Mouse (Mus musculus): ENCODE measurements around the gene Apoh. TPM values are rescaled to one million over a fixed set of nuclear protein-coding genes. Genes with fewer than 3 reads are reported as not detected.

The Apoh gene
- polyA plus RNA-seq, 1 experiment = 0.25 TPM

DNA sequence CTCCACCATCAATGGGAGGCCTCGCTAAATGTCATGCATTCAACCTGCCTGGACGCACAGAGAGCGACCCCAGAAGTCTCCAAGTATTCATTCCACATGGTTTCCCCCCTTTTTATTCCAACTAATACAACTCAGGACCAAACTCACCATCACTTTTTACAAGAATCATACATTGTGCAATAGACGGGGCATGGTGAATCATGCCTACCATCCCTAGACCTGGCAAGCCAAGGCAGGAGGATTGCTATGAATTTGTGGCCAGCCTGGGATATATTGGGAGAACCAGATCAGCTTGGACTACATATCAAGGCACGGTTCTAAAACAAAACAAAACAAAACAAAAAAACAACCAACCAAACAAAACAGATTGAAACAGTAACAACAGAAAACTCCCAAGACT, 19.8 kb downstream of the Apoh start:
- Histone ChIP-seq H3K79me2 (ENCODE audit: control insufficient read depth, insufficient read depth) (no peaks in the 10 kb centered on the region), H3K36me3 (ENCODE audit: control insufficient read depth, insufficient read depth) (no peaks in the 10 kb centered on the region), H3K4me2 (ENCODE audit: low read depth) (no peak overlapping the region), H3K4me3 (no peak overlapping the region), H3K27me3 (ENCODE audit: control insufficient read depth, insufficient read depth, insufficient read length) (no peaks in the 10 kb centered on the region), H3ac (ENCODE audit: control insufficient read depth, insufficient read length) (no peak overlapping the region)
- TF ChIP-seq CEBPB (IDR thresholded peaks at IDR 0.05; ENCODE audit: insufficient read depth, poor library complexity, severe bottlenecking) (peak; percentile 90), USF1 (IDR thresholded peaks at IDR 0.05; ENCODE audit: low read depth) (no peak), TCF3 (IDR thresholded peaks at IDR 0.05; ENCODE audit: insufficient read length, low read depth) (no peak)

DNA sequence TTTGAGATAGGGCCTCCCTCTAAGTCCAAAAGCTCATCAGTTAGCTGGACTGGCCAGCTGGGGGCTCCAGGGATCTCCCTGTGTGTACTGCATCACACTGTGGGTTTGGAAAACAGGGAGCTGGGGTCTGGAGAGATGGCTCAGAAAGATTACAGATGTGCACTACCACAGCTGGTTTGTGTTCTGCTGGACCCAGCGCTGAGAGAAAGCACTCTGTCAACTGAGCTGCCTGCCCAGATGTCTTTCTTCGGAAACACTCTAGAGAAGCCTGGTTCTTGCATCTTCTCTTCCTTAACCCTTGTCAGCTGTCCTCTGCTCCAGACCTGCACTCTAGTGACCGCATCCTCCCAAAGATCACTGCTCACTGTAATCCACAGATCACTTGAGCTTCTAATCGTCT, 20.8 kb downstream of the Apoh start:
- Histone ChIP-seq H3K79me2 (ENCODE audit: control insufficient read depth, insufficient read depth) (no peaks in the 10 kb centered on the region), H3ac (ENCODE audit: control insufficient read depth, insufficient read length) (no peak overlapping the region), H3K27me3 (ENCODE audit: control insufficient read depth, insufficient read depth, insufficient read length) (no peaks in the 10 kb centered on the region), H3K4me3 (no peak overlapping the region), H3K36me3 (ENCODE audit: control insufficient read depth, insufficient read depth) (no peaks in the 10 kb centered on the region), H3K4me2 (ENCODE audit: low read depth) (peak overlapping the region; percentile 76)
- TF ChIP-seq TCF12 (IDR thresholded peaks at IDR 0.05; ENCODE audit: insufficient read depth, poor library complexity, severe bottlenecking) (no peak), CEBPB (IDR thresholded peaks at IDR 0.05; ENCODE audit: insufficient read depth, poor library complexity, severe bottlenecking) (no peak), TCF3 (IDR thresholded peaks at IDR 0.05; ENCODE audit: insufficient read length, low read depth) (no peak), USF1 (IDR thresholded peaks at IDR 0.05; ENCODE audit: low read depth) (no peak), SRF (IDR thresholded peaks at IDR 0.05; ENCODE audit: control insufficient read depth, insufficient read length, low read depth) (no peak), MYOG (IDR thresholded peaks at IDR 0.05; ENCODE audit: control insufficient read depth in 1 of 3, insufficient read depth in 1 of 3, insufficient read length in 2 of 3, low read depth in 2 of 3) (no peak), MAX (IDR thresholded peaks at IDR 0.05; ENCODE audit: low read depth) (no peak), REST (IDR thresholded peaks at IDR 0.05; ENCODE audit: insufficient read depth, insufficient read length) (no peak), POLR2A (IDR thresholded peaks at IDR 0.05; ENCODE audit: insufficient read length, low read depth) (no peak), MYOD1 (IDR thresholded peaks at IDR 0.05; ENCODE audit: control insufficient read depth in 1 of 3, insufficient read length in 2 of 3, low read depth in 2 of 3) (no peak), POLR2AphosphoS2 (IDR thresholded peaks at IDR 0.05; ENCODE audit: insufficient read length, low read depth) (no peak), E2F4 (IDR thresholded peaks at IDR 0.05; ENCODE audit: insufficient read depth) (no peak)

DNA sequence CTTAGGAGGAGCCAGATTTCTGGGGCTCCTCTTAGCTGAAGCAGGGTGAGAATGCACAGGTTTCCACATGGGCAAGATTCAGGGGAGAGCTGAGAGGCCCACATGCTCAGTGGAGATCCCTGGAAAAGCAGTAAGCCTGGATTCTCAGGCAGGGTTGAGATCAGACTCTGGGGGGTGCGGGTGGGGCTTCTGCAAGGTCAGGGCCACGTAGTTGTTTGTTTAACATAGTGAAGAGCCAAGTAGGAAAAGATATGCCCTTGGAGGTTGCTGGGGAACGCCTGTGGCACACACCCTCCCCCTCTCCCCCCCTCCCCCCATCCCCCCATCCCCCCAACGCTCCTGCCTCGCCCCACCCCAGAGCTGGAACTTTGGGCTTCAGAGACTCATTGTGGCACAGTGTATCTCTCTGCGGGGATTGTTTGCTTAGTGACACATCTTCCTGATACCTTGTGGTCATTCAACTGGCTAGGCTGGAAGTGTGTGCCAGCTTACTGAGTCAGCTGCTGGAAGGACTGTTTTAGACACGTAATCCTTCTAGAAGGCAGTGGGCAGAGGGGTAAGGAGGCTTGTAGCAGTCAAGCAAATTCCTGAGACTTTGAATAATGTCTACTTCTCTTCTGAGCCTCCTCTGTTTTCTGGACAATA, 21.9 kb downstream of the Apoh start:
- no peak overlapping the region for H3ac ChIP-seq (ENCODE audit: control insufficient read depth, insufficient read length)
- H3K27me3 ChIP-seq (ENCODE audit: control insufficient read depth, insufficient read depth, insufficient read length) = no peaks in the 10 kb centered on the region
- no peaks in the 10 kb centered on the region for H3K36me3 ChIP-seq (ENCODE audit: control insufficient read depth, insufficient read depth)
- peak in 1 of 3 experiments; percentile 46 for TF ChIP-seq MYOG (IDR thresholded peaks at IDR 0.05; ENCODE audit: control insufficient read depth in 1 of 3, insufficient read depth in 1 of 3, insufficient read length in 2 of 3, low read depth in 2 of 3)
- TF ChIP-seq MYOD1 (IDR thresholded peaks at IDR 0.05; ENCODE audit: control insufficient read depth in 1 of 3, insufficient read length in 2 of 3, low read depth in 2 of 3) = peak in 2 of 3 experiments; percentile 53 to 77
- no peak for TF ChIP-seq E2F4 (IDR thresholded peaks at IDR 0.05; ENCODE audit: insufficient read depth)
- no peak for TF ChIP-seq POLR2A (IDR thresholded peaks at IDR 0.05; ENCODE audit: insufficient read length, low read depth)
- no peak for TF ChIP-seq POLR2AphosphoS2 (IDR thresholded peaks at IDR 0.05; ENCODE audit: insufficient read length, low read depth)
- 0 out of 2 replicates have a peak, but pooled peaks have one; percentile 4 for TF ChIP-seq CEBPB (IDR thresholded peaks at IDR 0.05; ENCODE audit: insufficient read depth, poor library complexity, severe bottlenecking)
- TF ChIP-seq TCF3 (IDR thresholded peaks at IDR 0.05; ENCODE audit: insufficient read length, low read depth) = no peak
- no peak for TF ChIP-seq MAX (IDR thresholded peaks at IDR 0.05; ENCODE audit: low read depth)
- peak; percentile 57 for TF ChIP-seq TCF12 (IDR thresholded peaks at IDR 0.05; ENCODE audit: insufficient read depth, poor library complexity, severe bottlenecking)
- TF ChIP-seq SRF (IDR thresholded peaks at IDR 0.05; ENCODE audit: control insufficient read depth, insufficient read length, low read depth) = no peak
- no peak for TF ChIP-seq REST (IDR thresholded peaks at IDR 0.05; ENCODE audit: insufficient read depth, insufficient read length)
- H3K4me2 ChIP-seq (ENCODE audit: low read depth) = peak overlapping the region; percentile 76
- no peak overlapping the region for H3K4me3 ChIP-seq
- no peaks in the 10 kb centered on the region for H3K79me2 ChIP-seq (ENCODE audit: control insufficient read depth, insufficient read depth)

- Histone ChIP-seq H3ac (ENCODE audit: control insufficient read depth, insufficient read length) (no peak overlapping the region), H3K27me3 (ENCODE audit: control insufficient read depth, insufficient read depth, insufficient read length) (no peaks in the 10 kb centered on the region), H3K4me3 (no peak overlapping the region), H3K4me2 (ENCODE audit: low read depth) (peak overlapping the region; percentile 67), H3K36me3 (ENCODE audit: control insufficient read depth, insufficient read depth) (no peaks in the 10 kb centered on the region), H3K79me2 (ENCODE audit: control insufficient read depth, insufficient read depth) (no peaks in the 10 kb centered on the region)
- no peak for TF ChIP-seq TCF3 (IDR thresholded peaks at IDR 0.05; ENCODE audit: insufficient read length, low read depth)
- no peak for TF ChIP-seq POLR2A (IDR thresholded peaks at IDR 0.05; ENCODE audit: insufficient read length, low read depth)
- no peak for TF ChIP-seq TCF12 (IDR thresholded peaks at IDR 0.05; ENCODE audit: insufficient read depth, poor library complexity, severe bottlenecking)
- TF ChIP-seq POLR2AphosphoS2 (IDR thresholded peaks at IDR 0.05; ENCODE audit: insufficient read length, low read depth) = no peak
These were observed 22.4 kb downstream of the Apoh start for GRCm38 (mm10) chr11:108365600-108365999.

DNA sequence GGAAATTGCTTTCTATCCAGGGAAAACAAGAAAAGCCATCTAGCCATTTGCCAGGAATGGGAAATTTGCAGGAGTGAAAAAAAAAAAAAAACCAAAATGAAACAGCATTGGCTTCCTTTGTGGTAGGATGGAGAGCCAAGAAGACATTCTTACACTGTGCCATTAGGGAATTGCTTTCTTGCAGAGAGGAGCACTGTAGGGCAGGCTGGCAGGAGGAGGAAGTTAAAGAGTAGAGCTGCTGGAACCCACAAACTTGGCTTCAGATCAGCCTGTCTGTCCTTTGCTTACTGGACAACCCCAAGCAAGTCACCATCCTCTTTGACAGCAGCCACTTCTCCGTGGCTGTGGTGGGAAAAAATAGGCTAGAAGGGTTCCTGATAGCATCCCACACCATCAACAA, 23.9 kb downstream of the Apoh start:
- no peaks in the 10 kb centered on the region for H3K79me2 ChIP-seq (ENCODE audit: control insufficient read depth, insufficient read depth)
- no peak for TF ChIP-seq MYOG (IDR thresholded peaks at IDR 0.05; ENCODE audit: control insufficient read depth in 1 of 3, insufficient read depth in 1 of 3, insufficient read length in 2 of 3, low read depth in 2 of 3)
- TF ChIP-seq POLR2A (IDR thresholded peaks at IDR 0.05; ENCODE audit: insufficient read length, low read depth) = no peak
- no peak for TF ChIP-seq MYOD1 (IDR thresholded peaks at IDR 0.05; ENCODE audit: control insufficient read depth in 1 of 3, insufficient read length in 2 of 3, low read depth in 2 of 3)
- no peak for TF ChIP-seq MAX (IDR thresholded peaks at IDR 0.05; ENCODE audit: low read depth)
- TF ChIP-seq TCF12 (IDR thresholded peaks at IDR 0.05; ENCODE audit: insufficient read depth, poor library complexity, severe bottlenecking) = no peak
- TF ChIP-seq POLR2AphosphoS2 (IDR thresholded peaks at IDR 0.05; ENCODE audit: insufficient read length, low read depth) = no peak
- no peak for TF ChIP-seq E2F4 (IDR thresholded peaks at IDR 0.05; ENCODE audit: insufficient read depth)
- TF ChIP-seq TCF3 (IDR thresholded peaks at IDR 0.05; ENCODE audit: insufficient read length, low read depth) = no peak
- TF ChIP-seq USF1 (IDR thresholded peaks at IDR 0.05; ENCODE audit: low read depth) = no peak
- no peak for TF ChIP-seq SRF (IDR thresholded peaks at IDR 0.05; ENCODE audit: control insufficient read depth, insufficient read length, low read depth)
- TF ChIP-seq REST (IDR thresholded peaks at IDR 0.05; ENCODE audit: insufficient read depth, insufficient read length) = no peak
- TF ChIP-seq CEBPB (IDR thresholded peaks at IDR 0.05; ENCODE audit: insufficient read depth, poor library complexity, severe bottlenecking) = no peak
- H3K4me2 ChIP-seq (ENCODE audit: low read depth) = peak overlapping the region; percentile 42
- no peaks in the 10 kb centered on the region for H3K36me3 ChIP-seq (ENCODE audit: control insufficient read depth, insufficient read depth)
- H3K27me3 ChIP-seq (ENCODE audit: control insufficient read depth, insufficient read depth, insufficient read length) = no peaks in the 10 kb centered on the region
- H3ac ChIP-seq (ENCODE audit: control insufficient read depth, insufficient read length) = no peak overlapping the region
- H3K4me3 ChIP-seq = no peak overlapping the region
